Mouse (Mus musculus) cortical plate, adult 2 months (tissue): ENCODE data around the gene Gimap7.

Experiments
- CTCF ChIP-seq: fragments of 200-500 bp; IDR thresholded peaks from 2 replicates; pipeline ENCODE4 v1.5.1; 2011; ENCODE audit warnings: mild to moderate bottlenecking, control low read depth, low read length; ENCODE audit not compliant: insufficient read depth; ENCODE audit errors: extremely low read depth
- POLR2A ChIP-seq: fragments of 200-500 bp; IDR thresholded peaks from 2 replicates; pipeline ENCODE4 v1.6.1; 2011; ENCODE audit warnings: mild to moderate bottlenecking, low read length, control low read depth; ENCODE audit not compliant: insufficient read depth; ENCODE audit errors: extremely low read depth

DNA sequence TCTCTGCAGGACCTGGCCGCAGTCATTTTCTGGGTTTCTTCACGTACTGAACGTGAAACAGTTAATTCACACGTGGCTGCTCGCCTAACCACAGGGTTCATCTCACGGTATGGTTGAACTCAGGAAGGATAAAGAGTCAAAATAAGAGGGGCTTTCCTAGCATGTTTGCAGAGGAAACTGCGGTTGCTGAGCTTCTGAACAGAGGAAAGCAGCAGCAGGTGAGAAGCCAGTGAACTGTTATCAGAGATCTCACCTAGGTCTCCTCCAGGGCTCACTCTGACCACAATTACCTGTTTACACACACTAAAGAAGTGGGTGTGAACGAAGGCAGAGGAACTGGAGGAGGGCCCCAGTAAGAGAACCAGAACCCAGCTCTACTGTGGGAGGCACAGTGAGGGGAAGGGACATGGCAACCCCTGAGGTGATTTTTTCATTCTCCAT, 14.5 kb downstream of the Gimap7 start:
- TF ChIP-seq CTCF = no peak
- no peak for TF ChIP-seq POLR2A
